Mouse (Mus musculus) liver, adult 2 months (tissue): ENCODE measurements around the gene Krtap28-13. TPM values are rescaled to one million over a fixed set of nuclear protein-coding genes. Genes with fewer than 3 reads are reported as not detected.
A peak's percentile ranks its signal among the peaks of the same experiment; 100 is the strongest.

ENCODE experiments used
- DNase-seq: peaks from one replicate; pipeline ENCODE4 v3.0.0-alpha.2; 2011; ENCODE audit warnings: low read depth, low spot score; ENCODE audit errors: extremely low read depth
- H3K27ac ChIP-seq: fragments of 200-500 bp; replicated peaks from 2 replicates; pipeline ENCODE4 v1.5.1; 2012; ENCODE audit warnings: low read depth, mild to moderate bottlenecking, control low read depth, inconsistent platforms, low read length; ENCODE audit not compliant: insufficient read depth
- H3K27me3 ChIP-seq: fragments of 200-500 bp; 2 replicates; pipeline ENCODE4 v1.6.1; 2012; ENCODE audit warnings: mild to moderate bottlenecking, moderate library complexity, low read length, inconsistent platforms; ENCODE audit not compliant: control insufficient read depth, insufficient read depth
- H3K36me3 ChIP-seq: fragments of 200-500 bp; 2 replicates; pipeline ENCODE4 v1.6.1; 2012; ENCODE audit warnings: low read length, inconsistent platforms; ENCODE audit not compliant: control insufficient read depth, insufficient read depth
- H3K4me1 ChIP-seq: fragments of 200-500 bp; 2 replicates; pipeline ENCODE4 v1.6.1; 2011; ENCODE audit warnings: low read length; ENCODE audit not compliant: control insufficient read depth, insufficient read depth
- H3K4me3 ChIP-seq: fragments of 200-500 bp; 2 replicates; pipeline ENCODE4 v1.5.1; 2011; ENCODE audit warnings: low read depth, mild to moderate bottlenecking, control low read depth, low read length, moderate library complexity; ENCODE audit not compliant: insufficient read depth
- H3K79me2 ChIP-seq: fragments of 200-500 bp; 2 replicates; pipeline ENCODE4 v1.6.1; 2012; ENCODE audit warnings: inconsistent platforms, mild to moderate bottlenecking, low read length, moderate library complexity; ENCODE audit not compliant: control insufficient read depth, insufficient read depth
- H3K9ac ChIP-seq: fragments of 200-500 bp; 2 replicates; pipeline ENCODE4 v1.6.1; 2012; ENCODE audit warnings: low read depth, mild to moderate bottlenecking, control low read depth, inconsistent platforms, low read length
- CTCF ChIP-seq: fragments of 200-500 bp; IDR thresholded peaks from 2 replicates; pipeline ENCODE4 v1.5.1; 2011; ENCODE audit warnings: low read depth, low read length, control low read depth
- POLR2A ChIP-seq: fragments of 200-500 bp; IDR thresholded peaks from 2 replicates; pipeline ENCODE4 v1.6.1; 2011; ENCODE audit warnings: low read length, control low read depth; ENCODE audit not compliant: insufficient read depth; ENCODE audit errors: extremely low read depth
- WGBS: fragments of 180-500 bp; shearing (Covaris S2); methylation state at CpG from one replicate; pipeline ENCODE4 v1.1.7; 2018; 5-methylcytosine and 5-hydroxymethylcytosine counted together
- polyA plus RNA-seq: library from polyadenylated mRNA; depleted of rRNA; stranded (reverse); fragments of >200 nt; gene quantifications from 2 replicates; pipeline ENCODE4 v1.2.3, GENCODE M21; 2012
- total RNA-seq: library from RNA; depleted of rRNA; stranded (reverse); fragments of >200 nt; gene quantifications from 2 replicates; pipeline ENCODE4 v1.2.3, GENCODE M21; 2014

Gene Krtap28-13
- total and polyA plus RNA-seq, 2 experiments, result not detected

DNA sequence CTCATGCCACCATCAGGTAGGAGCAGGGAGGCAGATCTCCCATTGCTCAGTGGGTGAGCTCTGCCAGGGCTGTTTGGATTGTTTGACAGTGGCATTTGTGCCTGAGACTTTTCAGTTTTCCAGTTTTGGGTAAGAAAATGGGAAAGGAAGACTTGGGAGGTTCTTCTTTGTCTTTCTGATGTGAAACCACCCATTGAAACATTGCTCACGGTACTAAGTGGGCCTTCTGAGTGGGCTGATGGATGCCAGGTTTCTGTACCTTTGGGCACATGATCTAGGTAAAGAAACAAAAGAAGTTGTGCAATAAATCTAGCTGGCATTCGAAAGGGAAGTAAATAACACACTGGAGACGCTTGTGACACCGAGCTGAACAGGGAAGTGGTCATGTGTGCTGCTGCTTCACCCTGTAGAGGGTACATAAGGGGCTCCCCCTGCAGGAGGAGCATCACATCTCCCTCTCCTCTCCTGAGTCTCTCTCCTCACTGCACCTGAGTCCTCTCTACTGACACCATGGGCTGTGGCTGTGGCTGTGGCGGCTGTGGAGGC lies 15.8 kb upstream of the Krtap28-13 start, which contains the start of gene Gm47969:
Gene Gm47969, plus strand, starts transcription at position 51 of the 546 bp plus-strand sequence.
- peak; percentile 4 for DNase-seq

GRCm38 (mm10) chr1:83058481-83058880 lies 2.2 kb upstream of the Krtap28-13 start:
- H3K4me3 ChIP-seq, result no peak overlapping the region
- no peaks in the 10 kb centered on the region for H3K4me1 ChIP-seq
- TF ChIP-seq CTCF, result no peak
- no peak for TF ChIP-seq POLR2A
- 65% methylated on average over 1 of the region's 1 CpGs for WGBS
- H3K79me2 ChIP-seq, result no peaks in the 10 kb centered on the region
- no peaks in the 10 kb centered on the region for H3K27me3 ChIP-seq
- no peak for DNase-seq
- no peak overlapping the region for H3K27ac ChIP-seq
- H3K36me3 ChIP-seq, result no peaks in the 10 kb centered on the region
- H3K9ac ChIP-seq, result no peak overlapping the region

More for the DNA sequence above, 15.8 kb upstream of the Krtap28-13 start, which contains the start of gene Gm47969:
- Histone ChIP-seq H3K79me2 (no peaks in the 10 kb centered on the region), H3K4me1 (no peaks in the 10 kb centered on the region), H3K9ac (no peak within 1 kb of the TSS), H3K27me3 (no peaks in the 10 kb centered on the region), H3K36me3 (no peaks in the 10 kb centered on the region), H3K4me3 (no peak within 1 kb of the TSS), H3K27ac (no peak within 1 kb of the TSS)
- no peak for TF ChIP-seq POLR2A
- TF ChIP-seq CTCF, result no peak
- WGBS, result 60% methylated on average over 5 of the region's 5 CpGs

DNA sequence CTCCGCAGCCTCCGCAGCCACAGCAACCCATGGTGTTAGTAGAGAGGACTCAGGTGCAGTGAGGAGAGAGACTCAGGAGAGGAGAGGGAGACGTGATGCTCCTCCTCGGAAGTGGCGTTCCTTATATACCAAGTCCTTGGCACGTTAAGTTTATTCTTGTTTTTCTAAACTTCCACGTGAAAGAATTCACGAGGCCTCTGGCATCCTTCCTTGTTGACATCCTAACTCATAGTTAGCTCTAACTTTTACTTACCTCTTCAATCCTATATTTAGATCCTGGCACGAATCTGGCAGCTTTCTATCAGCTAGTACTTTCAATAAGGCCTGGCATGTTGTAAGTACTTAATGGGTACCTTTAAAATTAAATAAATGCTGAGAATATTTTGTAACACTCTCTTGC lies 1.5 kb upstream of the Krtap28-13 start, which contains the start of gene A030005K14Rik:
Gene A030005K14Rik, minus strand, starts transcription at position 101 of the 400 bp plus-strand sequence.
- Histone ChIP-seq H3K27ac (no peak within 1 kb of the TSS), H3K27me3 (no peaks in the 10 kb centered on the region), H3K79me2 (no peaks in the 10 kb centered on the region), H3K4me1 (no peaks in the 10 kb centered on the region), H3K36me3 (no peaks in the 10 kb centered on the region), H3K4me3 (no peak within 1 kb of the TSS), H3K9ac (no peak within 1 kb of the TSS)
- WGBS, result 82% methylated on average over 9 of the region's 9 CpGs
- TF ChIP-seq POLR2A, result no peak
- TF ChIP-seq CTCF, result no peak
- no peak for DNase-seq

DNA sequence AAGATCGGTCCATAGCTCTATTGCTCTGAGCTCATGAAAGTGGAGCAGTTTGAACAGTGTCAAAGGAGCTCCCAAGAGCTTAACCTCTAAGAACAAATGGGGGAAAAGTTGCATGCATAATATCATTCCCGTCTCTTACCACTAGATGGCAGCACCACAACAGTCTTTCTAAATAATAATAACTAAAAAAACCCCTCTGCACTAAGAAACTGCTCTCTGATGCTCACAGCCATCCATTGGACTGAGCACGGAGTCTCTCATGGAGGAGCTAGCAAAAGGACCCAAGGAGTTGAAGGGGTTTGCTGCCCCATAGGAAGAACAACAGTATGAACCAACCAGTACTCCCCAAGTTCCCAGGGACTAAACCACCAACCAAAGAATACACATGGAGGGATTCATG lies 4.1 kb downstream of the Krtap28-13 start:
- Histone ChIP-seq H3K4me3 (no peak overlapping the region), H3K27me3 (no peaks in the 10 kb centered on the region), H3K79me2 (no peaks in the 10 kb centered on the region), H3K27ac (no peak overlapping the region), H3K4me1 (no peaks in the 10 kb centered on the region), H3K9ac (no peak overlapping the region), H3K36me3 (no peaks in the 10 kb centered on the region)
- 10% methylated on average over 3 of the region's 3 CpGs for WGBS
- peak; percentile 16 for DNase-seq
- TF ChIP-seq POLR2A (no peak), CTCF (no peak)

- DNase-seq, result no peak
- Histone ChIP-seq H3K79me2 (no peaks in the 10 kb centered on the region), H3K9ac (no peak overlapping the region), H3K4me3 (no peak overlapping the region), H3K27ac (no peak overlapping the region), H3K4me1 (no peaks in the 10 kb centered on the region), H3K27me3 (no peaks in the 10 kb centered on the region), H3K36me3 (no peaks in the 10 kb centered on the region)
- 93% methylated on average over 4 of the region's 4 CpGs for WGBS
- TF ChIP-seq POLR2A (no peak), CTCF (no peak)
Measured at GRCm38 (mm10) chr1:83066577-83066976, 5.8 kb downstream of the Krtap28-13 start.

- Histone ChIP-seq H3K4me1 (no peaks in the 10 kb centered on the region), H3K36me3 (no peaks in the 10 kb centered on the region), H3K4me3 (no peak overlapping the region), H3K9ac (no peak overlapping the region), H3K27me3 (no peaks in the 10 kb centered on the region), H3K79me2 (no peaks in the 10 kb centered on the region), H3K27ac (no peak overlapping the region)
- TF ChIP-seq CTCF (no peak), POLR2A (no peak)
- whole genome bisulfite sequencing, result 89% methylated on average over 10 of the region's 10 CpGs
- DNase-seq, result no peak
Measured at GRCm38 (mm10) chr1:83067205-83067604, 6.5 kb downstream of the Krtap28-13 start.
